Mouse (Mus musculus) thymus, adult 2 months (tissue): ENCODE measurements around the gene Nhlh2. TPM values are rescaled to one million over a fixed set of nuclear protein-coding genes. Genes with fewer than 3 reads are reported as not detected.

Experiments
- DNase-seq: peaks from one replicate; pipeline ENCODE4 v3.0.0; 2021
- H3K27ac ChIP-seq: fragments of 200-500 bp; 2 replicates; pipeline ENCODE4 v1.5.1; 2012; ENCODE audit warnings: low read length, control low read depth; ENCODE audit not compliant: control insufficient read depth, insufficient read depth
- H3K27me3 ChIP-seq: fragments of 200-500 bp; 2 replicates; pipeline ENCODE4 v1.6.1; 2012; ENCODE audit warnings: mild to moderate bottlenecking, low read length, moderate library complexity, mixed read lengths; ENCODE audit not compliant: control insufficient read depth, insufficient read depth
- H3K36me3 ChIP-seq: fragments of 200-500 bp; 2 replicates; pipeline ENCODE4 v1.6.1; 2012; ENCODE audit warnings: mild to moderate bottlenecking, low read length, moderate library complexity; ENCODE audit not compliant: control insufficient read depth, insufficient read depth
- H3K4me1 ChIP-seq: fragments of 200-500 bp; replicated peaks from 2 replicates; pipeline ENCODE4 v1.6.1; 2012; ENCODE audit warnings: low read length; ENCODE audit not compliant: control insufficient read depth, insufficient read depth
- H3K4me3 ChIP-seq: fragments of 200-500 bp; 2 replicates; pipeline ENCODE4 v1.5.1; 2012; ENCODE audit warnings: mild to moderate bottlenecking, low read length, control low read depth, moderate library complexity; ENCODE audit not compliant: control insufficient read depth, insufficient read depth
- CTCF ChIP-seq: fragments of 200-500 bp; IDR thresholded peaks from 2 replicates; pipeline ENCODE4 v1.5.1; 2012; ENCODE audit warnings: mild to moderate bottlenecking, control low read depth, low read length, moderate library complexity, borderline replicate concordance; ENCODE audit not compliant: control insufficient read depth, poor library complexity, insufficient read depth; ENCODE audit errors: extremely low read depth
- POLR2A ChIP-seq: fragments of 200-500 bp; IDR thresholded peaks from 2 replicates; pipeline ENCODE4 v1.6.1; 2012; ENCODE audit warnings: mild to moderate bottlenecking, low read length, control low read depth, moderate library complexity; ENCODE audit not compliant: control insufficient read depth, poor library complexity, insufficient read depth; ENCODE audit errors: extremely low read depth
- whole genome bisulfite sequencing: fragments of 180-500 bp; shearing (Covaris S2); methylation state at CpG from one replicate; pipeline ENCODE4 v1.1.7; 2018; 5-methylcytosine and 5-hydroxymethylcytosine counted together
- polyA plus RNA-seq: library from polyadenylated mRNA; depleted of rRNA; stranded (reverse); fragments of >200 nt; gene quantifications from 2 replicates; pipeline ENCODE4 v1.2.3, GENCODE M21; 2012

The Nhlh2 gene
- polyA plus RNA-seq, 1 experiment, result 0.03 TPM

GRCm38 (mm10) chr3:101978299-101978994 is 31.4 kb upstream of the Nhlh2 start:
- TF ChIP-seq POLR2A, result no peak
- H3K36me3 ChIP-seq, result no peaks in the 10 kb centered on the region
- H3K4me1 ChIP-seq, result no peaks in the 10 kb centered on the region
- H3K4me3 ChIP-seq, result no peak overlapping the region
- WGBS, result 94% methylated on average over 10 of the region's 10 CpGs
- H3K27ac ChIP-seq, result no peak overlapping the region
- DNase-seq, result no peak
- H3K27me3 ChIP-seq, result no peaks in the 10 kb centered on the region

DNA sequence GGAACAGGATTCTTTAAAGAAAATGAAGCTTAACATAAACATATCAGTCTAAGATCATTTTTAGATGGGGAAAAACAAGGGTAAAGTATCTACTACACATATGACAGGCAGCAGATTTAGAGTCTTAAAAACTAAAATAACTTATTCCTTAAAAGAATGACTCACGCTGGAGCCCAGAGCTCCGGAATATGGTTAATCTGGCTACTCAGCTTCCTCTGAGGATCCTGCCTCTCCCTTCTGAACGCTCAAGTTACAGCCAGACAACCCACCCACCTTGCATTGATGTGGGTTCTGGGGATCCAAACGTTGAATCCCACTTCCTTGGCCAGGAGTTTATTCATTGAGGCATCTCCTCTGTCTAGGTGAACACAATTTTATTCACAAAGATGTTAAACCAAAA is 26.0 kb upstream of the Nhlh2 start:
- TF ChIP-seq POLR2A, result no peak
- TF ChIP-seq CTCF, result no peak
- Histone ChIP-seq H3K27me3 (no peaks in the 10 kb centered on the region), H3K36me3 (no peaks in the 10 kb centered on the region), H3K4me1 (no peaks in the 10 kb centered on the region), H3K4me3 (no peak overlapping the region), H3K27ac (no peak overlapping the region)
- WGBS, result 58% methylated on average over 4 of the region's 4 CpGs
- no peak for DNase-seq

DNA sequence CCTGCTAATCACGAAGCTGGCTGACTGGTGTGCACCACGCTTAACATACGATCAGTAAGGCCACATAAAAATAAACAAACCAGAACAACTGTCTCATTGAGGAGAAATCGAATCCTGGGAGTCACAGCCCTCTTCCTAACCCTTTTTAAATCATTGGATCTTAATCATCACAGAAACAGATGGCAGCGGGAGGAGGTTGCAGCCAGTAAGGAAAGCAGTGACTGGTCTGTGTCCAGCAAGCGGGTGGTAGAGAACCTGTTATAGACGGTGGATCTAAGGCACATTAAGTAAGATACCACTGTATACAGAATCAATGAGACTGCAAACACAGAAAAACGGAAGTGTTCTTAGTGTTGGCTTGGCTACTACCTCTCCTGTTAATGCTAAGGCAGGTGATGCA is 24.2 kb upstream of the Nhlh2 start:
- no peak overlapping the region for H3K27ac ChIP-seq
- no peaks in the 10 kb centered on the region for H3K27me3 ChIP-seq
- H3K4me3 ChIP-seq, result no peak overlapping the region
- TF ChIP-seq CTCF, result no peak
- no peak for TF ChIP-seq POLR2A
- H3K36me3 ChIP-seq, result no peaks in the 10 kb centered on the region
- no peak for DNase-seq
- 86% methylated on average over 8 of the region's 8 CpGs for WGBS
- no peaks in the 10 kb centered on the region for H3K4me1 ChIP-seq

- Histone ChIP-seq H3K4me3 (no peak overlapping the region), H3K27ac (no peak overlapping the region), H3K4me1 (no peaks in the 10 kb centered on the region), H3K36me3 (no peaks in the 10 kb centered on the region), H3K27me3 (no peaks in the 10 kb centered on the region)
- DNase-seq, result no peak
- TF ChIP-seq POLR2A (no peak), CTCF (no peak)
- WGBS, result 79% methylated on average over 3 of the region's 3 CpGs
Measured at GRCm38 (mm10) chr3:101990136-101990535, 19.7 kb upstream of the Nhlh2 start.

DNA sequence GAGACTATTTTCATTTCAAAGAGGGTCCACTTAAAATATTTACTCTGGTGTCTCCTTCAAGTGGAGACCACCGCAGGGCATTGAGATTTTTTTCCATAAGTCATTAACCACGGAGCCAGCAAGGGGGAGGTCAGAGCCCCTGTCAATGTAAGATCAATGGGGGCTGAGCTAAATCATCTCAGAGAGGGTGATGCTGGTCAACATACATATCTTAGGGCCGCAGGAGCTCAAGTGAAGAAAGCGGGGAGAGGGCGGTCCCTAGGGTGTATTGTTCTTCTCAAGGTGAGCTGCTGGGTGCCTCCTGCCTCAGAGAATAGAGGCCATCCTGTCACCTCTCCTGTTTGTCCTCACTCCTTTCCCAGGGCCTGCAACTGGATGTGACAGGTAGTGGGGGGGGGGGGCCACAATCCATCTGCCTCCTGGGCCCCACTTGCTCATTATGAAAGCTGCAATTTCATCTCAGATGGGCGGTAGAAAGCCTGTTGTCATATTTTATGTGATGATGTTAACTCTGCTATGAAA is 18.8 kb upstream of the Nhlh2 start:
- WGBS, result 83% methylated on average over 6 of the region's 6 CpGs
- TF ChIP-seq POLR2A, result no peak
- TF ChIP-seq CTCF, result no peak
- H3K4me3 ChIP-seq, result no peak overlapping the region
- no peak for DNase-seq
- no peaks in the 10 kb centered on the region for H3K4me1 ChIP-seq
- H3K36me3 ChIP-seq, result no peaks in the 10 kb centered on the region
- H3K27me3 ChIP-seq, result no peaks in the 10 kb centered on the region
- no peak overlapping the region for H3K27ac ChIP-seq

- 92% methylated on average over 3 of the region's 3 CpGs for WGBS
- H3K4me3 ChIP-seq, result no peak overlapping the region
- no peak for DNase-seq
Measured at GRCm38 (mm10) chr3:101997851-101998250, 12.0 kb upstream of the Nhlh2 start.

DNA sequence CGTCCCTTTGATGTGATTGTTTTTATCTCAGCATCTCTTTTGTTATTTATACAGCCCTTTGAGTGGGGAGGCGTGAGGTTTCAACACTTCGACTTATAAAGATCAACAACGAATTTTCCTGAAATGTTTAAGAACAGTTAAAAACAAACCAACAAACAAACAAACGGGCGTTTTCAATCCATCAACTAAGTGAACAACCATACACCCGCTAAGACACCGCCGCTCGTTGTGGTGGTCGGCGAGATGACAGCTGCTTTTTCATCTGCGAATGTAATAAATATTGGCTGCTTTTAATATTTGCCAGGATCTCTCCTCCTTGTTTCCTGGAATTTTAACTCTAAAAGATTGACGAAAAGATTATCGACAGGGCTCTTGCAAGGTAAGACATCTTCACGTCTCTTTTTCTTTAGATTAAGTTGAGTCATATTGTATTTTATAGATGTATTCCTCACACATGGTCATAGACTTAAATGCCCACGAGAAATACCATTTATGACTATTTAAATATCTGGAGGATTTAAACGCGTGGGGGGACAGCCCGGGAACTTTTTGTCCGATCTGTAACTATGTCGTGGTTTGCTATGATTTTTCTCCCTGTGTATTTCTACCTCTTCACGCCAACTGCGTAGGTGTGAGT is 923 bp downstream of the Nhlh2 start:
- Histone ChIP-seq H3K27ac (no peak overlapping the region), H3K27me3 (peaks cover 13% of the 10 kb centered on the region; the same call in 1 of the 2 replicates), H3K4me3 (no peak overlapping the region), H3K36me3 (no peaks in the 10 kb centered on the region), H3K4me1 (no peaks in the 10 kb centered on the region)
- WGBS, result 11% methylated on average over 24 of the region's 24 CpGs
- DNase-seq, result no peak
- no peak for TF ChIP-seq CTCF

More at GRCm38 (mm10) chr3:101997851-101998250, 12.0 kb upstream of the Nhlh2 start:
- no peaks in the 10 kb centered on the region for H3K36me3 ChIP-seq
- TF ChIP-seq POLR2A (no peak), CTCF (no peak)
- no peak overlapping the region for H3K27ac ChIP-seq
- H3K4me1 ChIP-seq, result no peaks in the 10 kb centered on the region
- no peaks in the 10 kb centered on the region for H3K27me3 ChIP-seq
